26 mouse cellular contexts compared by ENCODE assay signal in the genomic region with DNA sequence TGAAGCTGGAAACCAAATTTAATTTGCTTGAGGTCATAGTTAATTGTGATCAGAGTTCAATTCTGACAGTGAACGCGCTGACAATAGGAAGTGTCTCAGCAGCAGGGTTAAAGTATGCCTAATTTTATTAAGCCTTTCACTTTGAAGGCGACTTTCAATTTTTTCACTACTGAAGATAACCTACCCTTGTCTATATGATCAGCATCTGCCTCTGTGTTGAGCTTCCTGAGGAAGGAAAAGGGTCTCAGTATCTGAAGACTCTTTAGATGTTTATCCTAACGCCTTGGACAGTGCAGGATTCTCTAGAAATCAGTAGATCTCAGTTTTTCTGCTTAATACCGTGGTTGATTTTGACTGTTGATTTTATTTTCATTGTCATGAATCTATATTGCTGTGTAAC.
"Had no signal": no experiment of that assay in that cellular context is flagged by ENCODE, and none has a peak within 500 bp of the region (broad histone marks: within the 10 kb centered on the region; RNA-seq: fewer than 3 reads in every experiment).

No protein-coding gene starts in this region.

- H3K27ac ChIP-seq: gastrocnemius, adult 2 months; heart, embryonic 10.5 days; heart, embryonic 13.5 days; heart, embryonic 15.5 days; hindbrain, embryonic 13.5 days; hindbrain, embryonic 15.5 days; hindbrain, postnatal 0 days; intestine, embryonic 15.5 days; layer of hippocampus, adult 2 months; left cerebral cortex, adult 2 months; limb, embryonic 10.5 days; limb, embryonic 12.5 days; liver, embryonic 13.5 days had no signal

- H3K4me1 ChIP-seq: heart, embryonic 10.5 days; heart, embryonic 15.5 days; hindbrain, embryonic 13.5 days; hindbrain, embryonic 15.5 days; intestine, embryonic 15.5 days had no signal

- DNase-seq: gastrocnemius, adult 2 months; gastrocnemius, postnatal 10 days; gastrocnemius, postnatal 25 days; heart, adult 18-20 months; heart, postnatal 14 days; heart, postnatal 36 days; kidney, adult 18-20 months; kidney, adult 8-10 months; kidney, postnatal 10 days; kidney, postnatal 25 days; kidney, postnatal 4 days; liver; liver, embryonic 13.5 days had no signal

- ATAC-seq: hindbrain, postnatal 0 days; intestine, embryonic 15.5 days; intestine, postnatal 0 days had no signal

- H3K4me3 ChIP-seq: gastrocnemius, adult 2 months; heart, embryonic 10.5 days; heart, embryonic 13.5 days; heart, embryonic 15.5 days; hindbrain, embryonic 13.5 days; hindbrain, embryonic 15.5 days; intestine, embryonic 15.5 days; layer of hippocampus, adult 2 months; left cerebral cortex, adult 2 months; limb, embryonic 10.5 days; limb, embryonic 12.5 days; liver, embryonic 13.5 days had no signal

- H3K36me3 ChIP-seq: heart, embryonic 10.5 days; heart, embryonic 13.5 days; heart, embryonic 15.5 days; hindbrain, embryonic 13.5 days; hindbrain, embryonic 15.5 days; intestine, embryonic 15.5 days; limb, embryonic 10.5 days; limb, embryonic 12.5 days; liver, embryonic 13.5 days had no signal

- H3K27me3 ChIP-seq: heart, embryonic 13.5 days; heart, embryonic 15.5 days; hindbrain, embryonic 13.5 days; hindbrain, embryonic 15.5 days; intestine, embryonic 15.5 days; limb, embryonic 12.5 days; liver, embryonic 13.5 days had no signal

- H3K4me2 ChIP-seq: heart, embryonic 13.5 days; heart, embryonic 15.5 days; hindbrain, embryonic 13.5 days; hindbrain, embryonic 15.5 days; intestine, embryonic 15.5 days; limb, embryonic 12.5 days; liver, embryonic 11.5 days; liver, embryonic 13.5 days had no signal

- H3K9me3 ChIP-seq: heart, embryonic 10.5 days; heart, embryonic 13.5 days; heart, embryonic 15.5 days; hindbrain, embryonic 13.5 days; hindbrain, embryonic 15.5 days; intestine, embryonic 15.5 days; limb, embryonic 10.5 days; limb, embryonic 12.5 days; liver, embryonic 13.5 days had no signal

- H3K9ac ChIP-seq: heart, embryonic 13.5 days; heart, embryonic 15.5 days; hindbrain, embryonic 13.5 days; hindbrain, embryonic 15.5 days; intestine, embryonic 15.5 days; limb, embryonic 12.5 days; liver, embryonic 13.5 days had no signal
